Mouse (Mus musculus): ENCODE data around the gene Erich4. TPM values are rescaled to one million over a fixed set of nuclear protein-coding genes. Genes with fewer than 3 reads are reported as not detected.

Gene Erich4
- polyA plus RNA-seq, 1 experiment from 2014 or later, result not detected

DNA sequence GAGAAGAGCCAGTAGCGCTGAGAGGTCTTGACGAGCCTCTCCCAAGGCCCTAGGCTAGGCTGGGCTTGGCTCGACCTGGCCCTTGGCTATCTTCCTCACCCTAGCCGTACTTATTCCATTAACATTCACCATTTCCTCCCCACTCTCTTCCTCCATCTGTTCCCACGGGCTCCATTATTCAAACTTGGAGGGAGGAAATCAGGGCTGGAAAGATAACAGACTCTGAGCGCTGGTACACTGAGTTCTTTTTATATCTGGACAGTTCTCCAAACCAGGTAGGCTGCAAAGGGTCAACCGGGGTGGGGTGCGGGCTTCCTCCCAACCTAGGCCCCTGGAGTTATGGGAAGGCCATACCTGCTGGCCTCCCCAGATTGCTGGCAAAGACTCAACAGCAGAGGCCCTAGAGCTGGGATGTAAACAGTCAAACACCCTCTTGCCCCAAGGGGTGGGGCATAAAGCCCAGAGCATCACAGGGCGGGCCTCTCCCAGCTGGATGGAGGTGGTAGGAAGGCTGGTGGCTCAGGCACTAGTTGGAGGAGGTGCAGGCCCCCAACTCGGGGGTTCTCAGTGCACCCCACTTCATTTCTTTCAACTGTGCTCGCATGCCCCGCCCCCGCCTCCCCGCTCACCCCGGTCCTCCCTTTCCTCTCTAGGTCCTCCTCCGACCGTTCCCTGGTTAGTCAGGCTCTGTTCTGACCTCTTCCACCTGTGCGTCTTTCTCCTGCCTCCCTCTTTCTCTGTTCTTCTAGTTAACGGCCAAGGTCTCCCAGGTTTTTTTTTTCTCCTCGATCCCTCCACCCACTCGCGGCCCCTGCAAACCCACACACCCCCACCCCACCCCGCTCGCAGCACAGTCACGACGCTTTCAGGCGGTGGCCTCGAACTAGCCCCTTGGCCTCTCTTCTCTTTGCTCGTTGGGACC, 11.1 kb upstream of the Erich4 start, which contains the start of gene B3gnt8:
Gene B3gnt8 (plus strand): TSS at position 146 of the 922 bp plus-strand sequence.
- peaks cover 15% of the 10 kb centered on the region for H3K27me3 ChIP-seq (ENCODE audit: control insufficient read depth, insufficient read depth, low read length)
- WGBS, result 22% methylated on average over 29 of the region's 29 CpGs
- peak within 1 kb of the TSS; percentile 18 for H3K4me3 ChIP-seq (ENCODE audit: low read depth, low read length)
- DNase-seq (ENCODE audit: low spot score), result no peak
- H3K9me3 ChIP-seq (ENCODE audit: control insufficient read depth, low read length), result no peaks in the 10 kb centered on the region
- peaks cover 7% of the 10 kb centered on the region for H3K4me1 ChIP-seq (ENCODE audit: control insufficient read depth, insufficient read depth, low read length)
- peak within 1 kb of the TSS; percentile 44 for H3K9ac ChIP-seq (ENCODE audit: low read length)
- peak within 1 kb of the TSS; percentile 44 for H3K4me2 ChIP-seq (ENCODE audit: low read depth)
- no peak for ATAC-seq (ENCODE audit: insufficient read depth, low FRiP score, low TSS enrichment)
- H3K27ac ChIP-seq (ENCODE audit: low read depth, low read length), result no peak within 1 kb of the TSS
- peaks cover 3% of the 10 kb centered on the region for H3K36me3 ChIP-seq (ENCODE audit: control insufficient read depth, insufficient read depth, low read length)

DNA sequence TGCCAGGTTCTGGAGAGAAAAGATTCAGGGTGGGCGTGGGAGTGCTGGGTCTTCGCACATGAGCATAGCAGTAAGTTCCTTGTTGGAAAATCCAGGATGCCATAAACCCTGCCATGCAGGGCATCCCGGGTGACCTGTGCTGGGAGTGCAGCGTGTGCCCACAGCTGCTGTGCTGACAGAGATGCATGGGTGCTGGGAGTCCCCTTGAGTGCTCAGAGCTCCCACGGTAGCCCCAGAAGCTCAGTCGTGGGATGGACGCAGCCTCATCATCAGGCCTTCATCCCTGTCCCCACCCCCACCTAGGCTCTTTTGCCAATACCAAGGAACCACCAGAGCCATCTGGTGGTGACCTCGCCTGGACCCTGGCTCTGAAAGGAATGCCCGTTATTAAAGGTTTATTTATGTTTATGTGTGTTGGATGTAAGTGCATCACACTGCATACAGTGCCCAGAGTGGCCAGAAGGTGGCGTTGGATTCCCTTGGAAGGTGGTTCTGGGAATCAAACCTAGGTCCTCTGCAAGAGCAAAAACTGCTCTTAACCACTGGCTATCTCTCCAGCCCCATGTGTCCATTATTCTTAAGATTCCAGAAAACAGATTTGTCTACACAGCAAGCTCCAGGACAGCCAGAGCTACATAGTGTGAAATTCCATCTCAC, 10.0 kb upstream of the Erich4 start:
- Histone ChIP-seq H3K4me3 (ENCODE audit: low read depth, low read length) (no peak overlapping the region), H3K4me1 (ENCODE audit: control insufficient read depth, insufficient read depth, low read length) (peaks cover 7% of the 10 kb centered on the region), H3K4me2 (ENCODE audit: low read depth) (no peak overlapping the region), H3K9ac (ENCODE audit: low read length) (no peak overlapping the region), H3K27ac (ENCODE audit: low read depth, low read length) (no peak overlapping the region), H3K27me3 (ENCODE audit: control insufficient read depth, insufficient read depth, low read length) (peaks cover 15% of the 10 kb centered on the region), H3K9me3 (ENCODE audit: control insufficient read depth, low read length) (no peaks in the 10 kb centered on the region), H3K36me3 (ENCODE audit: control insufficient read depth, insufficient read depth, low read length) (peaks cover 3% of the 10 kb centered on the region)
- DNase-seq (ENCODE audit: low spot score), result no peak
- 77% methylated on average over 10 of the region's 10 CpGs for WGBS
- ATAC-seq (ENCODE audit: insufficient read depth, low FRiP score, low TSS enrichment), result no peak

DNA sequence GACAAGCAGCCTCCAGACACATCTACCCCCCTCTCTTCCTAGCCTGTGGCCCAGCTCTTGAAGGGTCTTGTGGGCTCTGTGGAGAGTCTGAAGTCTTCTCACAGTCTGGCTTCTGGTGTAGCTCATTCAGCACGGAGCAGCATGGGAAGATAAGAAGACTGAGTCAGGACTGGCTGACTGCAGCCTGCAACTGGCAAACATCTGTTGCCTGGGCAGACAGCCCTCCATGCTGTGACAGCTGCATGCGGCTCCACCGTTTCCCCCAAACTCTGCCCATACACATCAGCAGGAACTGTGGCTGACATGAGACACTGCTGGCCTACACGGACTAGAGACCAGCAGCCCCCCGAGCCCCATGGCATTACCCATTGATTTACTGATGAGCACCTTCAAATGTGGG, 9.2 kb upstream of the Erich4 start:
- H3K9ac ChIP-seq (ENCODE audit: low read length), result no peak overlapping the region
- H3K4me3 ChIP-seq (ENCODE audit: low read depth, low read length), result no peak overlapping the region
- DNase-seq (ENCODE audit: low spot score) (no peak), ATAC-seq (ENCODE audit: insufficient read depth, low FRiP score, low TSS enrichment) (no peak)
- peaks cover 7% of the 10 kb centered on the region for H3K4me1 ChIP-seq (ENCODE audit: control insufficient read depth, insufficient read depth, low read length)
- no peak overlapping the region for H3K27ac ChIP-seq (ENCODE audit: low read depth, low read length)
- no peak overlapping the region for H3K4me2 ChIP-seq (ENCODE audit: low read depth)
- H3K27me3 ChIP-seq (ENCODE audit: control insufficient read depth, insufficient read depth, low read length), result peaks cover 15% of the 10 kb centered on the region
- peaks cover under 1% of the 10 kb centered on the region for H3K36me3 ChIP-seq (ENCODE audit: control insufficient read depth, insufficient read depth, low read length)
- 78% methylated on average over 5 of the region's 5 CpGs for WGBS
- H3K9me3 ChIP-seq (ENCODE audit: control insufficient read depth, low read length), result no peaks in the 10 kb centered on the region

DNA sequence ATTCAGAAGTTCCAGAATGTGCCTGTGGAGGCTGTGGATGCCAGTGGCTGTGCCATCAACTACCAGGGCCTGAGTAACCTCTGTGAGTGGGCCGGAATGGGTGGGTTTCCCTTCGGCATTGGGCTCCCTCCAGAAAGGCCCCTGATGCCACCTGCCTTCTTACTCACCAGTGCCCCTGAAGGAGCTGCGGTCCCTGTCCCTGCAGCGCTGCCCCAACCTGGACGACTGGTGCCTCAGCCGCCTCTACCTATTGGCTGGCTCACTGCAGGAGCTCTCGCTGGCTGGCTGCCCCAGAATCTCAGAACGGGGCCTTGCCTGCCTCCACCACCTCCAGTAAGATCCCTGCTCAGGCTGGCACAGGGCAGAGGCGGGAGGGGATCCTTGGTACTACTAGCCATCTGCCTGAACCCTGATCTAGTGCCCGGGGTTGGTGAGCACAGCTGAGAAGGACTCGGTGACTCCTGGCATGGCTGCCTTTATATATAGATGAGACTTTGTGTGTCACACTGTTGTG, 8.2 kb upstream of the Erich4 start:
- 93% methylated on average over 11 of the region's 11 CpGs for WGBS
- no peaks in the 10 kb centered on the region for H3K36me3 ChIP-seq (ENCODE audit: control insufficient read depth, insufficient read depth, low read length)
- no peak overlapping the region for H3K4me2 ChIP-seq (ENCODE audit: low read depth)

DNA sequence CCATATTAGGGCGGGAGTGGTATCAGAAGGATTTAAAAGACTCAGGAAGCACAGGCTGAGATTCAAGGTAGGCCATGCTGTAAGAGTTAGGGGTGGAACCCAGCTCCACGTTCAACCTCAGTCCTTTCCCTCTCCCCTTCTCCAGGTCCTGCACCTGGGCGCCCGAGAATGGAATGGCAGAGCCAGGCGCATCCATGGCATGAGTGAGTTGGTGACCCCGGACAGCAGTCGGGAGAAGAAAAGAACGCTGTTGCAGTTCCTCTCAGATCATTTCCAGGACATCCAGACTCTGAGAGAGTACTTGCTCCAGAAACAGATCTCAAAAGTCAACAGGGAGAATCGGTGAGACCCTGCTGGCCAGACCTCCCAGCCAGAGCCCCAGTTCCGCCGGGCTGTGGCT, 5.1 kb upstream of the Erich4 start:
- H3K4me3 ChIP-seq (ENCODE audit: low read depth, low read length), result no peak overlapping the region
- H3K27me3 ChIP-seq (ENCODE audit: control insufficient read depth, insufficient read depth, low read length), result no peaks in the 10 kb centered on the region
- no peaks in the 10 kb centered on the region for H3K9me3 ChIP-seq (ENCODE audit: control insufficient read depth, low read length)
- no peak overlapping the region for H3K27ac ChIP-seq (ENCODE audit: low read depth, low read length)
- DNase-seq (ENCODE audit: low spot score) (no peak), ATAC-seq (ENCODE audit: insufficient read depth, low FRiP score, low TSS enrichment) (no peak)
- H3K4me2 ChIP-seq (ENCODE audit: low read depth), result no peak overlapping the region
- H3K36me3 ChIP-seq (ENCODE audit: control insufficient read depth, insufficient read depth, low read length), result no peaks in the 10 kb centered on the region
- H3K4me1 ChIP-seq (ENCODE audit: control insufficient read depth, insufficient read depth, low read length), result no peaks in the 10 kb centered on the region
- no peak overlapping the region for H3K9ac ChIP-seq (ENCODE audit: low read length)
- 91% methylated on average over 11 of the region's 11 CpGs for WGBS

More for the DNA sequence above, 8.2 kb upstream of the Erich4 start:
- H3K9me3 ChIP-seq (ENCODE audit: control insufficient read depth, low read length), result no peaks in the 10 kb centered on the region
- H3K4me3 ChIP-seq (ENCODE audit: low read depth, low read length), result no peak overlapping the region
- peaks cover 14% of the 10 kb centered on the region for H3K27me3 ChIP-seq (ENCODE audit: control insufficient read depth, insufficient read depth, low read length)
- H3K4me1 ChIP-seq (ENCODE audit: control insufficient read depth, insufficient read depth, low read length), result peaks cover 7% of the 10 kb centered on the region
- H3K27ac ChIP-seq (ENCODE audit: low read depth, low read length), result no peak overlapping the region
- no peak overlapping the region for H3K9ac ChIP-seq (ENCODE audit: low read length)
- DNase-seq (ENCODE audit: low spot score) (no peak), ATAC-seq (ENCODE audit: insufficient read depth, low FRiP score, low TSS enrichment) (no peak)

DNA sequence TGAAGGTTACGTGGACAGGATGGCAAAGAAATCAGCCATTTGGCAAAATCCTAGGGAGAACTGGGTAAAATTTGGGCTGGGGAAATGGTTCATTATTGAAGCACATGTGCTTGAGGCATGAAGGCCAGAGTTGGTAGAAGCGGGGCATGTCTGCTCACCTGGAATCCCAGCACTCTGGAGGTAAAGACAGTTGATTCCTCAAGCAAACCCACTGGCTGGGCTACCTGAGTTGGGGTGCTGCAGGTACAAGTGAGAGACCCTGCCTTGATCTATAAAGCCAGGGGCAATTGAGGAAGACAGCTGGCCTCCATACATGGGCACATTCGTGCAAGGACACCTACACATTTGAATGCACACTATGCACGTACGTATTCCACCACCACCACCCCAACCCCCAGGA, 4.4 kb upstream of the Erich4 start:
- Histone ChIP-seq H3K27ac (ENCODE audit: low read depth, low read length) (no peak overlapping the region), H3K9ac (ENCODE audit: low read length) (no peak overlapping the region), H3K9me3 (ENCODE audit: control insufficient read depth, low read length) (no peaks in the 10 kb centered on the region), H3K36me3 (ENCODE audit: control insufficient read depth, insufficient read depth, low read length) (no peaks in the 10 kb centered on the region), H3K4me3 (ENCODE audit: low read depth, low read length) (no peak overlapping the region), H3K27me3 (ENCODE audit: control insufficient read depth, insufficient read depth, low read length) (no peaks in the 10 kb centered on the region), H3K4me2 (ENCODE audit: low read depth) (no peak overlapping the region), H3K4me1 (ENCODE audit: control insufficient read depth, insufficient read depth, low read length) (no peaks in the 10 kb centered on the region)
- WGBS, result 91% methylated on average over 5 of the region's 5 CpGs
- DNase-seq (ENCODE audit: low spot score) (no peak), ATAC-seq (ENCODE audit: insufficient read depth, low FRiP score, low TSS enrichment) (no peak)

DNA sequence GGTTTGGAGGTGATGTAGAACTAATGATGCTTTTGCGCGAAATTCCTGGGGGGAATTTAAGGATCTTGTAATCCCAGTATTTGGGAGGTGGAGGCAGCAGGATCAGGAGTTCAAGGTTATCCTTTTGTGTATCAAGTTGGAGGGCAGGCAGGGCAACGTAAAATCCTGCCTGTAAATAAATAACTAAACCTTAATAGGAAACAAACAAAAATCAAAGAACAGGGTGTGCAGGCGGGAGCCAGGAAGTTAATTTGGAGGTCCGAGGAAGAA, 4.0 kb upstream of the Erich4 start:
- Histone ChIP-seq H3K9me3 (ENCODE audit: control insufficient read depth, low read length) (no peaks in the 10 kb centered on the region), H3K27ac (ENCODE audit: low read depth, low read length) (no peak overlapping the region)

DNA sequence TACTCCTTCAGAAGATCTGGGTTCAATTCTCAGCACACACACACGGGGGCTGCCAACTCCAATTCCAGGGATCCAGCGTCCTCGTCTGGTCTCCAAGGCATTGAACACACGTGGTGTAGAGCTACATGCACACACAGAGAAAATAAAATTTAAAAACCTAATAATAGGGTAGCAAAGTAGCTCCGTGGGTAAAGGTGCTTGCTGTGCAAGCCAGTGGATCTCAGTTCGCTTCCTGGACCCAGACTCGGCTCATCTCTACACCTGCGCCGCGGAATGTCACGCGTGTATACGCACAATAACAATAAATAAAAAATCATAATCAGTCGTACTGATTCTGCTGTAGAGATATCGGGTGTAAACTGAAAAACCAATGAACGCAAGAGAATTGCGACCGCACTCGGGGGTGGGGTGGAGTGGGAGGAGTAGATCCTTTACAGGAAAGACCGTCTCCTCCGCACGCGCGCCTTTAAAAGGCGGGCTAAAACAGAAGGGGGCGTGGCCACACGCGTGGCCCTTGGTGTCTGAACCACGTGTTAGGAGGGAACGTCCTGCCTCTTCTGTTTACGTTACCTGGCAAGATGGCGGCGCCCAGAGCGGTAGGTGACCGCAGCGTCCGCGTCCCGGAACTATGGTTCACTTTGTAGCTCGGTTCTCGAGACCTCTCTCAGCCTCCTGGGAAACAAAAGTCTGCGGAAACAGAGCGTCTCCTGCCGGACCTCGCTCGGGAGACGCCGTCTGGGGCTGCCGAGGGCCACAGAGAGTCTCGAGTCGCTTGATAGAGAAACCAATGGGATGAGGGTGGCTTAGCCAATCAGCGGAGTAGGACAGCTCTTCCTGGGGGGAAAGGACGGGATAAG, 3.4 kb upstream of the Erich4 start, which contains the start of gene Dmac2:
Gene Dmac2 (plus strand): TSS at position 550 of the 857 bp plus-strand sequence.
- Histone ChIP-seq H3K4me1 (ENCODE audit: control insufficient read depth, insufficient read depth, low read length) (no peaks in the 10 kb centered on the region), H3K4me3 (ENCODE audit: low read depth, low read length) (peak within 1 kb of the TSS; percentile 36), H3K27ac (ENCODE audit: low read depth, low read length) (no peak within 1 kb of the TSS), H3K4me2 (ENCODE audit: low read depth) (peak within 1 kb of the TSS; percentile 57), H3K36me3 (ENCODE audit: control insufficient read depth, insufficient read depth, low read length) (no peaks in the 10 kb centered on the region), H3K27me3 (ENCODE audit: control insufficient read depth, insufficient read depth, low read length) (no peaks in the 10 kb centered on the region), H3K9ac (ENCODE audit: low read length) (peak within 1 kb of the TSS; percentile 35; the same call in 1 of the 2 replicates), H3K9me3 (ENCODE audit: control insufficient read depth, low read length) (no peaks in the 10 kb centered on the region)
- peak; percentile 94 for DNase-seq (ENCODE audit: low spot score)
- ATAC-seq (ENCODE audit: insufficient read depth, low FRiP score, low TSS enrichment), result peak; percentile 92
- 1% methylated on average over 53 of the region's 53 CpGs for WGBS

More for the DNA sequence above, 4.0 kb upstream of the Erich4 start:
- Histone ChIP-seq H3K36me3 (ENCODE audit: control insufficient read depth, insufficient read depth, low read length) (no peaks in the 10 kb centered on the region), H3K9ac (ENCODE audit: low read length) (peak overlapping the region; percentile 35; the same call in 1 of the 2 replicates), H3K4me2 (ENCODE audit: low read depth) (peak overlapping the region; percentile 57), H3K4me3 (ENCODE audit: low read depth, low read length) (peak overlapping the region; percentile 36), H3K27me3 (ENCODE audit: control insufficient read depth, insufficient read depth, low read length) (no peaks in the 10 kb centered on the region), H3K4me1 (ENCODE audit: control insufficient read depth, insufficient read depth, low read length) (no peaks in the 10 kb centered on the region)
- DNase-seq (ENCODE audit: low spot score) (no peak), ATAC-seq (ENCODE audit: insufficient read depth, low FRiP score, low TSS enrichment) (no peak)
- 24% methylated on average over 5 of the region's 5 CpGs for WGBS

Measured in neural tube, embryonic 11.5 days (tissue).